ENCODE assay signal across 24 mouse cellular contexts in genomic region chr9:83716101-83716763, GRCm38 (mm10).
A peak's percentile ranks its signal among the peaks of the same experiment; 100 is the strongest.
DNase-seq lines count a peak whose midpoint lies in the region; ATAC-seq lines count a peak whose summit lies in the region.
"Had no signal": no experiment of that assay in that cellular context is flagged by ENCODE, and none has a peak within 500 bp of the region (broad histone marks: within the 10 kb centered on the region; RNA-seq: fewer than 3 reads in every experiment).

No protein-coding gene starts in this region.

- H3K27me3 ChIP-seq in heart, embryonic 14.5 days (ENCODE audit: control insufficient read depth, insufficient read depth, low read length): no peaks in the 10 kb centered on the region
- H3K27me3 ChIP-seq in kidney, embryonic 15.5 days: no peaks in the 10 kb centered on the region
- H3K27me3 ChIP-seq in lung, embryonic 16.5 days (ENCODE audit: control insufficient read depth, insufficient read depth, low read depth, low read length): no peaks in the 10 kb centered on the region
- H3K27me3 ChIP-seq: hindbrain, embryonic 12.5 days; intestine, embryonic 15.5 days; stomach, embryonic 15.5 days had no signal

- no peaks in the 10 kb centered on the region for H3K9me3 ChIP-seq in heart, embryonic 14.5 days (ENCODE audit: control insufficient read depth, low read length)
- H3K9me3 ChIP-seq in kidney, embryonic 15.5 days (replicated peaks): no peaks in the 10 kb centered on the region
- H3K9me3 ChIP-seq in lung, embryonic 16.5 days (ENCODE audit: control insufficient read depth, low read length): no peaks in the 10 kb centered on the region
- H3K9me3 ChIP-seq: hindbrain, embryonic 12.5 days; intestine, embryonic 15.5 days; stomach, embryonic 15.5 days had no signal

- no peak overlapping the region for H3K9ac ChIP-seq in heart, embryonic 14.5 days (ENCODE audit: low read length)
- no peak overlapping the region for H3K9ac ChIP-seq in kidney, embryonic 15.5 days
- H3K9ac ChIP-seq in lung, embryonic 16.5 days (ENCODE audit: low read length): no peak overlapping the region
- H3K9ac ChIP-seq: hindbrain, embryonic 12.5 days; intestine, embryonic 15.5 days; liver, embryonic 14.5 days; stomach, embryonic 15.5 days had no signal

- peaks cover 7 to 16% of the 10 kb centered on the region in 2 experiments for H3K4me1 ChIP-seq in heart, embryonic 14.5 days (ENCODE audit: control insufficient read depth in 2 of 2, insufficient read depth in 2 of 2, low read length in 2 of 2)
- H3K4me1 ChIP-seq in kidney, embryonic 15.5 days: no peaks in the 10 kb centered on the region
- 0 out of 2 replicates have a peak, but pooled peaks cover 2% of the 10 kb centered on the region for H3K4me1 ChIP-seq in lung, embryonic 16.5 days (replicated peaks; ENCODE audit: control insufficient read depth, insufficient read depth, low read length)
- H3K4me1 ChIP-seq: hindbrain, embryonic 12.5 days; intestine, embryonic 15.5 days; stomach, embryonic 15.5 days had no signal

- 44% methylated on average over 5 of the region's 5 CpGs for WGBS in heart, embryonic 14.5 days
- 54% methylated on average over 5 of the region's 5 CpGs for WGBS in kidney, embryonic 15.5 days
- 45% methylated on average over 5 of the region's 5 CpGs for WGBS in lung, embryonic 16.5 days

- peak overlapping the region; percentile 2 to 30; a peak in 1 of 4 replicates for H3K27ac ChIP-seq in heart, embryonic 14.5 days (replicated peaks in 1 of 2; ENCODE audit: control insufficient read depth in 1 of 2, insufficient read depth in 1 of 2, low read depth in 2 of 2, low read length in 2 of 2)
- no peak overlapping the region for H3K27ac ChIP-seq in kidney, embryonic 15.5 days
- H3K27ac ChIP-seq in lung, embryonic 16.5 days (ENCODE audit: low read length): no peak overlapping the region
- H3K27ac ChIP-seq: hindbrain, embryonic 12.5 days; hindbrain, postnatal 0 days; intestine, embryonic 15.5 days; liver, embryonic 14.5 days; stomach, embryonic 15.5 days had no signal

- H3K4me2 ChIP-seq in heart, embryonic 14.5 days (ENCODE audit: low read length): no peak overlapping the region
- H3K4me2 ChIP-seq in kidney, embryonic 15.5 days: no peak overlapping the region
- H3K4me2 ChIP-seq in lung, embryonic 16.5 days (ENCODE audit: low read depth, low read length): no peak overlapping the region
- H3K4me2 ChIP-seq: hindbrain, embryonic 12.5 days; intestine, embryonic 15.5 days; stomach, embryonic 15.5 days had no signal

- no peak overlapping the region for H3K4me3 ChIP-seq in heart, embryonic 14.5 days (ENCODE audit: control insufficient read depth in 1 of 2, insufficient read depth in 1 of 2, low read depth in 1 of 2, low read length in 2 of 2)
- no peak overlapping the region for H3K4me3 ChIP-seq in kidney, embryonic 15.5 days (replicated peaks)
- no peak overlapping the region for H3K4me3 ChIP-seq in lung, embryonic 16.5 days (ENCODE audit: low read length)
- H3K4me3 ChIP-seq: hindbrain, embryonic 12.5 days; intestine, embryonic 15.5 days; stomach, embryonic 15.5 days had no signal

- DNase-seq in heart, postnatal 25 days (ENCODE audit: low spot score): no peak
- DNase-seq in kidney, postnatal 25 days: no peak
- DNase-seq in lung, postnatal 10 days: no peak
- DNase-seq: adrenal gland, postnatal 25 days; B cell, adult 2 months; cerebellum, adult 11-12 months; cerebellum, adult 9-11 months; gastrocnemius, postnatal 14 days; heart, postnatal 36 days; kidney, adult 9 months; layer of hippocampus, adult 9-11 months; liver; lung, adult 2 months; right cerebral cortex, postnatal 25 days had no signal

- peak; percentile 78; the same call in 1 of the 2 replicates for ATAC-seq in heart, embryonic 14.5 days (ENCODE audit: insufficient number of reproducible peaks, insufficient read depth, low FRiP score, low read depth)
- 0 out of 2 replicates have a peak, but pooled peaks have one; percentile 54 for ATAC-seq in kidney, embryonic 15.5 days (replicated peaks; ENCODE audit: low FRiP score)
- peak; percentile 83 for ATAC-seq in lung, embryonic 16.5 days (ENCODE audit: low read depth)
- ATAC-seq: forebrain, embryonic 14.5 days; hindbrain, postnatal 0 days; intestine, embryonic 15.5 days; midbrain, embryonic 16.5 days had no signal

- intact Hi-C loops in heart, postnatal 25 days (cut with DNase I): no loop called here

- no peaks in the 10 kb centered on the region for H3K36me3 ChIP-seq in heart, embryonic 14.5 days (ENCODE audit: control insufficient read depth, insufficient read depth, low read length)
- H3K36me3 ChIP-seq in kidney, embryonic 15.5 days: no peaks in the 10 kb centered on the region
- no peaks in the 10 kb centered on the region for H3K36me3 ChIP-seq in lung, embryonic 16.5 days (ENCODE audit: control insufficient read depth, insufficient read depth, low read length)
- H3K36me3 ChIP-seq: hindbrain, embryonic 12.5 days; intestine, embryonic 15.5 days; stomach, embryonic 15.5 days had no signal

Comparison
In these comparisons a context has a peak if more than half of its experiments do, and no peak if none do; other contexts are left out.
1. H3K27ac ChIP-seq: peak in heart, embryonic 14.5 days (2 of 2); none in kidney, embryonic 15.5 days (single experiment) and lung, embryonic 16.5 days (single experiment).
2. Peak in every context shown above with its lines, with median percentiles within 50 percentile points of each other: ATAC-seq.